Mouse (Mus musculus) retina, embryonic 14.5 days (tissue): ENCODE results near the gene Sspn.

Experiments
- DNase-seq: peaks from one replicate; pipeline ENCODE4 v3.0.0-alpha.2; 2015; ENCODE audit warnings: low spot score

Sspn gene

DNA sequence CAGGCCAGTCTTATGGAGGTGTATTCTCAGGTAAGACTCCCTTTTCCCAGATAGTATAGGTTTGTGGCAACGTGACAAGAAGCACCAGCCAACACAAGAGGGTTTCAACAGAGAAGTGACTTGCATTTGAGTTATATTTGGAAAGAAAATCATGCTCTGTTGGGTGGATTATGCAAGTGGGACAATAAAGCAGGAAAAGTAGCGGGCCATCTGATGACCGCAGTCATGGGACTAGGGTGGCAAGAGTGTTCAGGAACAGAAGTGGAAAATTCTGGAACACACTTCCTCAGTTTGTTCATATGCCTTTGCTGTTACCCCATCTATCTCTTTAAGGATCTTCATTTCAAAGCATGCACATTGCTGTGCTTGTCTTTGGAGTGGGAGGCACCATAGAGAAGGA lies 82.9 kb downstream of the Sspn start:
- no peak for DNase-seq
